Mouse (Mus musculus) ES-E14 (cell line): ENCODE data around the gene Mapk10. TPM values are rescaled to one million over a fixed set of nuclear protein-coding genes. Genes with fewer than 3 reads are reported as not detected.
A peak's percentile ranks its signal among the peaks of the same experiment; 100 is the strongest.

ENCODE experiments used
- DNase-seq: peaks from one replicate; pipeline ENCODE4 v3.0.0-alpha.2; 2013; ENCODE audit warnings: low read depth, low spot score
- H3K27ac ChIP-seq: 2 replicates; pipeline ENCODE4 v1.5.1; 2012; ENCODE audit warnings: low read depth, mild to moderate bottlenecking, low read length, moderate library complexity, mixed read lengths; ENCODE audit not compliant: poor library complexity, insufficient read depth, severe bottlenecking
- H3K36me3 ChIP-seq: 2 replicates; pipeline ENCODE4 v1.6.1; 2012; ENCODE audit warnings: mild to moderate bottlenecking, low read length, moderate library complexity, mixed read lengths; ENCODE audit not compliant: control insufficient read depth, poor library complexity, insufficient read depth, severe bottlenecking
- H3K4me1 ChIP-seq, 2 experiments: fragments of 150-350 bp in 1 of 2; sonication (generic) in 1 of 2; 2 replicates each; pipeline ENCODE4 v1.6.1; 2012; ENCODE audit warnings: low read length in 2 of 2, mild to moderate bottlenecking in 1 of 2, mixed read lengths in 1 of 2; ENCODE audit not compliant: control insufficient read depth in 2 of 2, insufficient read depth in 2 of 2, poor library complexity in 1 of 2
- H3K4me3 ChIP-seq, 2 experiments: fragments of 150-350 bp in 1 of 2; sonication (generic) in 1 of 2; 2 replicates each; pipeline ENCODE4 v1.5.1; 2012; ENCODE audit warnings: low read length in 2 of 2, low read depth in 1 of 2, mild to moderate bottlenecking in 1 of 2, mixed read lengths in 1 of 2; ENCODE audit not compliant: insufficient read depth in 1 of 2, poor library complexity in 1 of 2, severe bottlenecking in 1 of 2
- H3K9ac ChIP-seq: 2 replicates; pipeline ENCODE4 v1.6.1; 2012; ENCODE audit warnings: low read depth, mild to moderate bottlenecking, low read length, mixed read lengths; ENCODE audit not compliant: poor library complexity, insufficient read depth, severe bottlenecking
- H3K9me3 ChIP-seq: fragments of 150-350 bp; sonication (generic); 2 replicates; pipeline ENCODE4 v1.6.1; 2012; ENCODE audit warnings: low read depth, mild to moderate bottlenecking, low read length; ENCODE audit not compliant: control insufficient read depth, insufficient read depth
- CHD2 ChIP-seq: IDR thresholded peaks from 2 replicates; pipeline ENCODE4 v1.6.1; 2014; ENCODE audit warnings: mild to moderate bottlenecking, low read depth, low read length, inconsistent platforms
- HCFC1 ChIP-seq: IDR thresholded peaks from 2 replicates; pipeline ENCODE4 v1.6.1; 2012; ENCODE audit warnings: low read length, inconsistent platforms, borderline replicate concordance; ENCODE audit not compliant: insufficient read depth
- MAFK ChIP-seq: IDR thresholded peaks from 2 replicates; pipeline ENCODE4 v1.6.1; 2014; ENCODE audit warnings: mild to moderate bottlenecking, low read depth, low read length, inconsistent platforms; ENCODE audit not compliant: insufficient read depth
- ZC3H11A ChIP-seq: IDR thresholded peaks from 2 replicates; pipeline ENCODE4 v1.6.1; 2012; ENCODE audit warnings: low read depth, mild to moderate bottlenecking, inconsistent platforms, low read length, borderline replicate concordance
- ZNF384 ChIP-seq: IDR thresholded peaks from 2 replicates; pipeline ENCODE4 v1.6.1; 2012; ENCODE audit warnings: low read depth, low read length, inconsistent platforms
- in situ Hi-C, 2 experiments: fragments of 600-800 bp; cut with MboI; formaldehyde crosslinking; loops; one replicate each; pipeline ENCODE4 v1.15.1; 2025; ENCODE audit warnings: low sequenced_read_pairs in 2 of 2, inconsistent platforms in 1 of 2; ENCODE audit not compliant: unreplicated experiment in 2 of 2
- total RNA-seq: library from RNA; depleted of rRNA; stranded (reverse); fragments of 300-350 nt; gene quantifications from 2 replicates; pipeline ENCODE4 v1.2.3, GENCODE M21; 2012

The Mapk10 gene
- total RNA-seq, 1 experiment: 1.9 TPM

- DNase-seq: no peak
- H3K4me3 ChIP-seq: no peak overlapping the region
- no peaks in the 10 kb centered on the region for H3K9me3 ChIP-seq
- no peak overlapping the region for H3K9ac ChIP-seq
- in situ Hi-C loops: no loop called here
- H3K4me1 ChIP-seq: no peaks in the 10 kb centered on the region
- H3K36me3 ChIP-seq: no peaks in the 10 kb centered on the region
- no peak overlapping the region for H3K27ac ChIP-seq
- TF ChIP-seq ZNF384 (no peak), ZC3H11A (no peak), HCFC1 (no peak), MAFK (no peak), CHD2 (no peak)
Observed at GRCm38 (mm10) chr5:103134839-103135238, 76.3 kb downstream of the Mapk10 start.

GRCm38 (mm10) chr5:103133626-103134025 lies 77.5 kb downstream of the Mapk10 start:
- in situ Hi-C loops: no loop called here
- Histone ChIP-seq H3K4me3 (no peak overlapping the region), H3K4me1 (no peaks in the 10 kb centered on the region), H3K36me3 (no peaks in the 10 kb centered on the region), H3K9me3 (no peaks in the 10 kb centered on the region), H3K9ac (no peak overlapping the region), H3K27ac (no peak overlapping the region)
- DNase-seq: no peak
- no peak for TF ChIP-seq ZNF384
- no peak for TF ChIP-seq ZC3H11A
- TF ChIP-seq HCFC1: no peak
- no peak for TF ChIP-seq CHD2
- TF ChIP-seq MAFK: no peak

- Histone ChIP-seq H3K27ac (no peak overlapping the region), H3K9me3 (no peaks in the 10 kb centered on the region), H3K9ac (no peak overlapping the region), H3K4me1 (no peaks in the 10 kb centered on the region), H3K36me3 (no peaks in the 10 kb centered on the region), H3K4me3 (no peak overlapping the region)
- peak; percentile 97 for TF ChIP-seq MAFK
- TF ChIP-seq HCFC1: no peak
- DNase-seq: peak; percentile 54
- in situ Hi-C loops: no loop called here
Observed at GRCm38 (mm10) chr5:103132814-103133213, 78.3 kb downstream of the Mapk10 start.

DNA sequence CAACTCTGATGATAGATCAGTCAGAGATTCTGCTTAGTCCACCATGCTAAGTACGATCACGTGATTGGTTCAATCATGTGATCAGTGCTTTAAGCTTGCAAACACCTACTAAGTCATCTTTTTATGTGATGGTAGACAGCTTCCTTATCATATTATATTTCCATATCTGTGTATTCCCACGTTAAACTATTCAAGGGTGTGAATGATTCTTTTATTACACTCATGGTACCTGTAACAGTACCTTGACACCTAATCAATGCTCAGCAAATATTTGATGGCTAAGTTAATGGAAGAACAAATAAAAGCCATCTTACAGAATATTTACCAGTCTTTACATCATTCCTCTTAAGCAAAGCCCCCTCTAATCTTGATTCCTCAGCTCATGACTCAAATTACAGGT lies 91.5 kb downstream of the Mapk10 start:
- in situ Hi-C loops: no loop called here
- no peak for DNase-seq
- H3K36me3 ChIP-seq: no peaks in the 10 kb centered on the region
- no peaks in the 10 kb centered on the region for H3K4me1 ChIP-seq
- TF ChIP-seq MAFK (no peak), ZC3H11A (no peak), CHD2 (no peak), ZNF384 (no peak), HCFC1 (no peak)
- no peak overlapping the region for H3K27ac ChIP-seq
- no peak overlapping the region for H3K9ac ChIP-seq
- H3K9me3 ChIP-seq: no peaks in the 10 kb centered on the region
- H3K4me3 ChIP-seq: no peak overlapping the region

- TF ChIP-seq CHD2 (no peak), ZNF384 (no peak), MAFK (no peak), ZC3H11A (no peak), HCFC1 (no peak)
- in situ Hi-C loops: no loop called here
- no peaks in the 10 kb centered on the region; the same call in 1 of the 2 replicates for H3K9me3 ChIP-seq
Observed at GRCm38 (mm10) chr5:103115571-103115970, 95.6 kb downstream of the Mapk10 start.

More at GRCm38 (mm10) chr5:103115571-103115970, 95.6 kb downstream of the Mapk10 start:
- H3K9ac ChIP-seq: no peak overlapping the region
- H3K36me3 ChIP-seq: no peaks in the 10 kb centered on the region
- H3K4me1 ChIP-seq: no peaks in the 10 kb centered on the region
- H3K27ac ChIP-seq: no peak overlapping the region
- DNase-seq: no peak
- no peak overlapping the region for H3K4me3 ChIP-seq
